Mouse (Mus musculus) B cell, adult 2 months (primary cell): ENCODE measurements around the gene Cttn.

Source experiments
- DNase-seq, 2 experiments: peaks; one replicate each; pipeline ENCODE4 v3.0.0; 2022

Cttn gene

DNA sequence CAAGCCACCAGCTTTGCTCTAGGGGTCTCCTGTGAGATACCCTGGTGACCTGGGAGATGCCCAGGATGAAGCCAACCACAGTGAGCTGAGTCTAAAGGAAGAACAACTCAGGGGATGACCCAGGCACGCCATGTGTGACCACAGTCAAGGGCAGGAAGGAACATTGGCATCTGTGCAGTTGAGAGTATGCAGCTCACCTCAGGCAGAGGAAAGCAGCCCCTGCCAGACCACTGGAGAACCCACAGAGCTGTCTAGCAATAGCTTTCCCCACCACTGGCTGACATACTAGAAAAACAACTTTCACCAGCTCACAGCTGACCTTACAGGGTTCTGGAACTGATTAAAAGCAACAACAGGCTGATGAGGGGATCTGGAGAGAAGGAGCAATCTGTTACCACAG is 22.6 kb downstream of the Cttn start:
- DNase-seq, result no peak

DNA sequence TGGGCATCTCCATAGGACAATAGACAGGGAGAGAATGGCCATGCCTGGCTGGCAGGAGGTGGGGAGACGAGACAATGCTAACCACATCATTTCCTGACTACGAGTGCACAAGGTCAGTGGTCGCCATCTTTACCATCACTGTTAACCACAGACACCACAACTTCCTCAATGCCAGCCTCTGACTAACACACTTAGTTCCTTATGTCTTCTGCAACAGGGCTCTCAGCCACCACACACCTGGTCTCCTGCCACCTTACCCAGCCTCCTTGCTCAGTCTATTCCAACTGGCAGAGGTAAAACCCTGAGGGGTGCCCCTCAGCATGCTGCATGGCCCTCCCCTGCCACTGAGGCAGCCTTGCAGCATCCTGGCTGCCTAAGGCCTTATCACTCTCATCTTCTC is 23.7 kb downstream of the Cttn start:
- DNase-seq, result peak; percentile 66 to 69

DNA sequence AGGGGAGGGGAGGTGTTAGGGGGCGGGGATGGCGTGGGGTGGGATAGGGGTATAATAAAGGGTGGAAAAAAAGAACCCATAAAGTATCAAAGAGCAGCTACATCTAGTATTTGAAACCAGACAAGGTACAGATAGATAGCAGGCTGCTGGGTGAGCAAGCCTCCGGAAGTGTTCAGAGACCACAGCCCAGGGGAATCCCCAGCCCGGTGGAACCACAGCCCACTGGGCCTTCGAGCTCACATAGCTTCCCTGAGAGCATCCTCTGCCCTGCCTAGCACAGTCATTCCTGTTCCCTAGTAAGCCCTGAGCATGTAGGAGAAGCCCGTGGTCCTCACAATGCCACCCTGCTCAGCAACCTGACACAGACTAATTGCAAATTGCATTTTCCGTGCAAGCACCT is 26.0 kb downstream of the Cttn start:
- peak; percentile 80 to 83 for DNase-seq

DNA sequence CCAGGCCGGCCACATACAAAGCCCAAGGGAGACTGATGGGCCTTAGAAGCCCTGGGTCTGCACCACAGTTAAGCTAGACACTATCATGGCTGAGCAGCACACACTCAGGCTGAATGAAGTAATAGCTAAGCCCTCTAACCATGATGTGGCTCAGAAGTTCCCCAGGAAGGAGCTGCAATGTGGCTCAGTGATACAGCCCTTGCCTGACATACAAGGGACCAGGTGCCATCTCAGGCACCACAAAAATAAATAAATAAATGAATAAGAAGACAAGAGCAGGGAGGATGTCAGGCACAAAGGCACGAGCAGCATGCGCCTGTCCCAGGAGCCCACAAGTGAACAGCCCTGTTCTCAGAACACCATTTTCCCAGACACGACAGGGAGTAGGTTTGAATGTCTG is 28.8 kb downstream of the Cttn start:
- no peak for DNase-seq

DNA sequence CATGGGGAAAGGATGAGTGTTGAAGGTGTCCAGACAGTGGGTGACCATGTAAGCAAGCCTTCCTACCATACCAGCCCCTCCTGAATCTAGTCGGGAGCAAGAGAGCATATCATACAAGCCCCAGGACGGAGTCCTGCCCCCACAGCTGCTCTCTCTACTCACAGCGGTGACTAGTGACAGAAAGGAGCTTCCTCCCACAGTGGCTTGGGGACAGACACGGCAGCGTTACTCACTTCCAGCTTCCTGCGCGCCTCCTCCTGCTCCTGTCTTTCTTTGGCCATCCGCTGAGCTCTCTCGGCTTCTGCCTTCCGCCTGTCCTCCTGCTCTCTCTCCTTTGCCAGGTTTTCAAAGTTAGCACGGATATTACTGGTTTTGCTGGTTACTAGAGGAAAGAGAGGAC is 29.3 kb downstream of the Cttn start:
- DNase-seq, result no peak

DNA sequence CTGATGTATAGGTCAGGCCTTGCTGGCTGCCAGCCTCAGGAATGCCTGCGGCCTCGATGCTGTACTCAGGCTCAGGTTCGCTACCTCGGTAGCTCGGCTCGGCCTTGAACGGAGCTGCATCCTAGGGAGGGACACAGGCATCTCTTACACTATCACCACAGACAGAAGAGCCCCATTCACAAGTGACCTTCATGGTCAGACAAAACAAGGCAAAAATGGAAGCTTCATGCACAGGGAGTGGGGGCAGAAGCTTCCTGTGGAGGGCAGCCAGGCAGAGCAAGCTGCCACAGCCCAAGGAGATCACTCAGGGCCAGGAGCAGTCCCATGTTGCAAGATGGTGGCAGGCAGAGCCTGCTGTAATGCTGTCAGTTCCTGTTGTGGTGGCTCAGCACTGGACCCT is 32.0 kb downstream of the Cttn start:
- no peak for DNase-seq

DNA sequence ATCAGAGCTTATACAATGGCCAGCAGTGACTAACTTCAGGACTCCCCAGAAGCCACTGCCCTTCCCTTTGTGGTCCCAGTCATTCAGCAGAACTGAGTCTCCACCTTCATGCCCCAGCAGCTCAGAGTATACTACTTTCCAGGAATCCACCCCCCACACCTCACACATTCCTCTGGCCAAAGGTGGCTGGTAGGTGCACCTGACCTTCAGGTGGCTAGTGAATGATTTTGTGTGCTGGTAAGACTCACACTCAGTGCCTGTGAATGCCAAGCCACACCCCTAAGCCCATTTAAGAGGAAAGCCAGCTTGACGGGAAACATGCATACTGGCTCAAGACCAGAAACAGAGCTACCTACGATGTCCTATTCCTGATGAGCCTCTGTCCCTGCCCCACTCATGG is 37.9 kb downstream of the Cttn start:
- DNase-seq, result no peak

DNA sequence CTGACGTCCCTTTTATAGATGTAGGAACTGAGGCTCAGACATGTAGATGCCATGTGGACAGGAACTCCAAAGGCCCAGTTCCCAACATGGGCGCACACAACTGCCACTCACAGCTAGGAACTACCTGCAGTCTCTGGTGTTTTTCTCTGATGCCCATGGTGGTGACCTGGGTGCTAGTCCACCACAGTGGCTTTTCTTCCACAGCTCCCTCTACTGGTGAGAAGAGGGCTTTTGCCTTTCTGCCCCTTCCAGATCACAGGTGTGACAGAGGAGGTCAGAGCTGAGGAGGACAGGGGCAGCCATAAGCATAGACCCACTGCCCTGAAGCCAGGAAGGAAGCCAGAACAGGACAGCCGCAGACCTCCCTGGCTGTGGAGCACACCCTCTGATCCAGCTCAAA is 43.3 kb downstream of the Cttn start:
- DNase-seq, result peak in 1 of 2 experiments; percentile 38

DNA sequence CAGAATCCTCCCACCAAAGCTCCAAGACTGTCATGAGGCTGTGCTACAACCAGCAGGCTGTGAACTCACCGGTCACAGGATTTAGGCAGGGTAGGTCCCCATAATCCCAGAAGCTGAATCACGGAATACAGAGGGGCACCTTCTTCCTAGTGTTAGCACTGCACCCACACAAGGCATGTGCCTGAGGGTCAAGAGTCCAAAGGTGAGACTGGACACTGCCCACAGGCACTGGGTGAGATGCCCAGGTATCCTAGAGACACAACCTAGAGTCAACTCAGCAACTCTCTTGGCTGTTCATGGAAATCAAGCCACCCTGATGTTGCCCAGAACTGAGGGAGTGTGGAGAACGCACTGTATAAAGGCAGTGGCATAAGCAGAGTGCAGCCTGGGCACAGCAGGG is 44.2 kb downstream of the Cttn start:
- DNase-seq, result no peak

DNA sequence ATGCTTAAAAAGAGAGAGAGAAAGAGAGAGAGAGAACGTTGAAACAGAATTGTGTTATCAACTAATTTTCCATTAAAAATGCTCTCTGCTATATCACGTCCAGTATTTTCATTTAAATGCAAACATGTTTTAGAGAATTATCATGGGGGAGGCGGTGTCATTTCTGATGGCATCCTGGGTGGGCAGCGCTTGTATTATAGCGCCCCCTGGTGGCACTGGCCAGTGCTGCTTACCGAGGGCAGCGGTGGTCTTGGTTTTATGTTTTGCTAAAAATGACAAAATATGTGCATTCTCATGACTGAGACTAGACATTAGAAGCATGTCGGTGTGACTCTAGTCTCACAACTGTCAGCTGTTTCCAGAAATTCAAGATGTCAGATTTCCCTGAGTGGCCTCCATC is 44.9 kb downstream of the Cttn start:
- peak; percentile 72 to 74 for DNase-seq

DNA sequence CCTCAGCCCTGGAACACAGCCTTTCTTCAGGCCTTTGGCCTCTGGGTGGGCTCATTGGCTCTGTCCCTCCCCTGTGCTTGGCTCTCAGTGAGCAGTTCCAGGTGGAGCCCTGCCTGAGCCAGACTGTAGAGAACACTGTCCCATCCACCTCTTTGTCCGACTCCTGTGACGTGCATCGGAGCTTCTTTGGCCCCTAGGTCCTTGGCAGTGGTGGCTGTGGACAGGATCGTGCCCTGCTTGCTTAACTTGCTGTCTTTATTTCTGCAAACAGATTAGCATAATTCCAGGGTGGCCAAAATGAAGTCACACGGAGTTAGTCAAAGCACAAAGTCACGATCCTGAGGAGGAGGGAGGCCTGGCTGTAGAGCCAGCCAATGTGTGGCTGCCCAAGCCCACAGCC is 49.3 kb downstream of the Cttn start:
- DNase-seq, result no peak

DNA sequence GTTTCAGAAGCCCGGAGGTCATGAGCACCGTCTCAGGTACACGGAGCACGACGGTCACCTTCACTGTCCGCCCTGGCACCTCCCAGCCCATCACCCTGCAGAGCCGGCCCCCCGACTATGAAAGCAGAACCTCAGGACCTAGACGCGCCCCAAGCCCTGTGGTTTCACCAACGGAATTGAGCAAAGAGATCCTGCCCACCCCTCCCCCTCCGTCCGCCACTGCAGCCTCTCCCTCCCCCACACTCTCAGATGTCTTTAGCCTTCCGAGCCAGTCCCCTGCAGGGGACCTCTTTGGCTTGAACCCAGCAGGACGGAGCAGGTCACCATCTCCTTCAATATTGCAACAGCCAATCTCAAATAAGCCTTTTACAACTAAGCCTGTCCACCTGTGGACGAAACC is 50.3 kb downstream of the Cttn start:
- DNase-seq, result no peak

DNA sequence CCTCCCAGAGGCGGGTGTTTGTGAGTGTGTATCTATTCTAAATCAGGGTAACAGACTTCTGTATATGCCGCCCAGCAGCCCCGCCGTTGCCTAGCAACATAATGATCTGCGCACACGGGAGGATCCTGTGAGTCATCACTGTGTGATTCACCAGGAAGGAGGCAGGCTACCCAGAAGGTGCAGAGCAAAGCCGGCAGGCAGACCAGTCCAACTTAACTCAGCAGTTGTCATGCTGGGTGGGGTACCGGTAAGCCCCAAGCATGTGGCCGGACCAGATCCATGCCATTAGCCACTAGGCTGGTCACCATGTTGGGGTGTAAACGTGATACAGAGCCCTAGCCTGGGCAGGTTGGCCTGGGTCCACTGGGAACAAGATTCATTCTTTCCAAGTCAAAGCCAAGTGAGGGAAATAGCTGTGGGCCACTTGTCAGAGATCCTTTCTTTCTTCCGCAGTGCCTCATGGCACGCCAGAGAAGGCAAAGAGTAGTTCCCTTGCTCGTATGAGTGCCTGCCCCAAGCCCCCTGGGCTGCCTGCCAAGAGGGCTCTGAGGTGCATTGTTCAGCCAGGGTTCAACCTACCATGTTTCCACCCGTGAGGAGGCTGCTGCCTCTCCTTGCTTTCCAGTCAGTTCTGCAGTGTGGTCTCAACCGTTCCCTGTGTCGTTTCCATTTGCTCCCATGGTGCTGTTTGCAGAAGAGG is 53.0 kb downstream of the Cttn start:
- DNase-seq, result no peak

DNA sequence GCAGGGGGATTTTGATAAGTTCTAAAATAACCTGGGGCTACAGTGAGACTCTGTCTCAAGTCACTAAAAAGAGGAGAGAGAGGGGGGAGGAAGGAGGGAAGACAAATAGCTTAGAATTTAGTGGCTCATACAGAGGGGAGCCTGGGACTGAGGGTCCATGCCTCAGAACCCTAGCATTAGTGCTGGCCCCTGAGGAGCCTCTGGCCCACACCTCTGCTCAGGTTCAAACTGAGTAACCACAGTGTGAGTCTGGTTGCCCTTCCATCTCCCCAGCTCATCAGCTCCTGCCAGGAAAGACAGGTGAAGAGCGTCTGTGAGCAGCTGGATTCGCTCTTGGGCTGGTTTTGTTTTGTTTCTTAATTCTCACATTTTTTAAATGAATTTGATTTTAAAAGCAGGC is 53.6 kb downstream of the Cttn start:
- no peak for DNase-seq

DNA sequence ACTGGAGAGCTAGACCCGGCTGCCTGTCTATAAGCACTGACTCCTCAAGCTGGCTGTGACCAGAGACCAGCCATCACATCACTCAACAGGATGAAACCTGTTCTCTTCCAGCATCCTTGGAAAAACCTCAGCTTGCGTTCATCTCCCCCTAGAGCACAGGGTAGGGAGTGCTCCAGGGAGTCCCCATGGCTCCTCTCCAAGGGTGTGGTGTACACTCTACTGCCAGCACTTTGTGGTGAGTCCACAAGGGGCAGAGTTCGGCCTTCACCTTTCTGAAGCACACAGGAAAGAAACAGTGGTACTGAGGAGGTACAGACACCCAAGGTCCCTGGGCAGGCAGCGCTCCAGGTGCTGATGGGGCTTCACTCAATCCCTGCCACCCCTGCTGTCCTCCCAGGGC is 55.0 kb downstream of the Cttn start:
- no peak for DNase-seq

DNA sequence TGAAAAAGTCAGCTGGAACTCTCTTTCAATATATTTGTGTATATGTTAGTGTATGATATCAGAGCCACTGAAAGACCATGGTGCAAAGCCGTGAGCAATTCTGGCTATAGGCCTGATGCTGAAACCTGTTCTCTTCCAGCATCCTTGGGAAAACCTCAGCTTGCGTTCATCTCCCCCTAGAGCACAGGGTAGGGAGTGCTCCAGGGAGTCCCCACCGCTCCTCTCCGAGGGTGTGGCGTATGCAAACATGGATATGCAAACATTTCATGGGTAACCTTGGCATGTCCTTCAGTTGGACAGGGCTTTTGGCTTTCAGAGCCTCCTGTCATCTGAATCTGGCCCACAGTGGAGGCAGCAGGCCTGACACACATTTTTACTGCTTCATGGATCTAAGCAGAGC is 56.2 kb downstream of the Cttn start:
- no peak for DNase-seq

DNA sequence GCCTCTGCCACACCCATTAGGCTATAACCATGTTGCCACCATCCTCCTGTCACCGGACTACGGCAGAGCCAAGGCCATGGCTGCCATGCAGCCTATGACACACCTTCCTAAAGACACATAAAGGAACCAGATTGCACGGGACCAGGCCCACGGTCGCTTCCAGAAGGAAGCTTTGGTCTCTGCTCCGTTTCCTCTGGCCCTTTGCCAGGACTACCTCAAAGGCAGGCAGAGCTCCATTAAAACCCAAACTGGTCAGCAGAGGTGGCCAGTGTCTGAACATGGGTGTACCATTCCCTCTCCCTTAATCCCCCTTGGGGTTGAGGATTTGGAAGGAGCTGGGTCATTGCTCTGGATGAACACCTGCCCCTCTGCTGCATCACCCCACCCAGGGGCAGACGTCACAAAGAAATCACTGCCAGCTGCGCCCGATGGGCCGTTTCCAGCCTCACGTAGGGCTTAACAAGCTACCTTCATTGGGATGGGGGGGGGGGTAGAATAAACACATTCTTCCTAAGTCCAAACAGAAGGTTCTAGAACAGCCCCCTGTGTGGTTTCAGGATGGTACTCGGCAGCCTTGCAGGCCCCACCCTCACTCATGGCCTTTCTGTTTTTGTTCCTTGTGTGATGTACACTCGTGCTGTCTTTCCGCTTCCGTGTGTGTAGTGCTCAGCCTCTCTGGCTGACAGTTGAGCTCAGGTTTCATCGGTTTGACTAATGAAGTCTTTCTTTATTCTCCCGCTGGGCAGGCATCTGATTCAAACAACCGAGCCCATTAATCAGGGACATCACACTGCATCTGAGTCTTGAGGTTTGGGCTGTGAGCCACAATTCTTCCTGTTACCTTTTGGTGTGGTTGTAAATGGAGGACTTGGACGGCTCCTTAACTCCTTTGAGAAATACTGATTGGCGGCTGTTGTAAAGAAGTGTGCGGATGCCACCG is 58.6 kb downstream of the Cttn start:
- DNase-seq, result no peak

DNA sequence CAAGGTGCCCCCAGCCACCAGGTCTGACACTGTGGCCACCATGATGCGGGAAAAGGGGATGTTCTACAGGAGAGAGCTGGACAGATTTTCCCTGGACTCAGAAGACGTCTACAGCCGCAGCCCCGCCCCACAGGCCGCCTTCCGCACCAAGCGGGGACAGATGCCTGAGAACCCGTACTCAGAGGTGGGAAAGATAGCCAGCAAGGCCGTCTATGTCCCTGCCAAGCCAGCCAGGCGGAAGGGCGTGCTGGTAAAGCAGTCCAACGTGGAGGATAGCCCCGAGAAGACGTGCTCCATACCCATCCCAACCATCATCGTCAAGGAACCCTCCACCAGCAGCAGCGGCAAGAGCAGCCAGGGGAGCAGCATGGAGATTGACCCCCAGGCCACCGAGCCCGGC is 61.1 kb downstream of the Cttn start:
- no peak for DNase-seq

DNA sequence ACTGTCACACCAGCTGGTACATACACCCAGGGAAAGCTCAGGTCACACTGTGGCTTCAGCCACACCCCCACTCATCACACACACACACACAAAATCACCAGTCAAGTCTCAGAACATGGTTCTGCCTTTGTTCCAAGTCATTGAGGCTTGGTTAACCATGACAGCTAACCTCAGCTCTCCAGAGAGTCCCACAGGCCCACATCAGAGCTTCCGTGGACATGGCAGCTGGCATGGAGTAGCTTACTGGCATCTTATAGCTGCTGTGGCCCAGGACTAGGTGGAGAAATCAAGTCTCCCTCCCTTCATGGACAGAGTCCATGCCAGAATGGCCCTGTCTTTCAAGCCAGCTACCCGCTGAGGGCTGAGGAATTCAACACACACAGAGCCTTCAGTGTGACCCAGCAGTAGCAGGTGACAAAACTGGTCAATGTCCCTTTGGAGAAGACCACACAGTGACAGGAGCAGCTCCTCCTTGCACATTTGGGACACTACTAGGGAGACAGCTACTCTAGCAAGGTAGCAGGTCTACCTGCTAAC is 62.3 kb downstream of the Cttn start:
- DNase-seq, result no peak

DNA sequence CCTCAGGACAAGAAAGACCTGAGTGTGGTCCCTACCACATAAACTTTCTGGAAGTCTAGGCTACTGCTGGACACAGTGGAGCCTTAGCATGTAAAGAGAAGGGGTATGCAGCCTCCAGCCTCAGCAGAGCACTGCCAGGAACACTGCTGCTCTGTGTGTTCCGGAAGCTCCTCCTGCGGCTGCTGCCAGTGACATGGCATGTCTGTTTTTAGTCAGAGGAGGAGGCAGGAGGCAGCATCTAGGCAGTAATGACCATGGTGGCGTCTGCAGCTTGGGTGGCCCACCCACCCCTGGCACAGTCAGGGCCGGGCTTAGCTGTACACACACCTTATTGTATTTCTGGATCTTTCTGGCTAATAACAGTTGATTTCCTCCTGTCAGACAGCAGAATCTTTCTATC is 63.1 kb downstream of the Cttn start:
- no peak for DNase-seq

DNA sequence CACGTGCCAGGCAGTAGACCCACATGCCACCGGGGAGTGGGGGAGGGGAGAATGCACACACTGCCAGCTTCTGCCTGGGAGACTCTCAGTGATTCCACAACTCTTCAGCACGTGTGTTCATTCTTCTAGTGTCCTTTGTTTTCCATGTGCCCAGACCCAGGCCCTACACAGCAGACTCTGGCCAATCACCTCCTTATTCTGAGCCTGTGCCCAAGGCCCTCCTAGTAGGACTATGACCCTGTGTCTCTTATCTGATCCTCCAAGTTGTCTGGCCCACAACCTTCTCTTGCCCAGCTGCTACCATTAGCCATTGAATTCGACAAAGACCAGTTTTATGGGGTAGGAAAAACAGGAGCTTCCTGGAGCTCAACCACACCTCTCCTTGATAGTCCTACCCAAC is 68.3 kb downstream of the Cttn start:
- no peak for DNase-seq

DNA sequence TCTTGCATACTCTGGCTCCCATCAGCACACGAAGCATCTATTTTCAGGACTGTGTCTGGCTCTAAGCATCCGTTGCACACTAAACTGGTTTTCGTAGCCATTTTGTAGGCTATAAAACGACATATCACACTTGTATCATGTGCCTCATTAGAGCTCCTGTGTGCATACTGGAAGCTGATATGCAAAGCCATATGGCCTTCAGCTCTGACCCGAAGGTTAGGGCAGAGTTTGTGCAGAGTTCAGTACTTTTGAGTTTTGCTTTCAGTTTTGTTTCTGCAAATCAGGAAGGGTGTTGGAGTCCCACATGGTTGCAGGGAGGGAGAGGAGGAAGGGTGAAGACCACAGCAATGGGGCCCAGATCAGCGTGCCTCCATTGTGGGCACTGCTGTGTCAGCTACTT is 79.1 kb downstream of the Cttn start:
- no peak for DNase-seq

DNA sequence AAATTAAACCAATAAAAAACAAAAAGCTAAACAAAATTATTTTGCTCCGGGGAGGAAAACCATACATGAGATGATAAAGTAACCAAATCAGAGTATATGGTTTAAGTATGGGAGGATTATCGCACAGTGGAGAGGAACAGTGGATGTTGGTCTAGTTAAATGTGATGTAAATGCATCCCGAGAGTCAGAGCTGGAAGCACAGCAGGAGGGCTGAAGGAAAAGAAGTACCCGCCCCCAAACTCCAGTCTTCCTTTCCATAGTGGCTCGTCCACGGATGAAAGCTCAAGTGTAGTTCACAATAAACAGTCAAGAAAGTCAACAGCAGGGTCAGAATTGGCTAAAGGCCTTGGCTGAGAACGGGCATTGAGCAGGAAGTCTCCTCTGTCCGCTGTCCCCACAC is 80.1 kb downstream of the Cttn start:
- no peak for DNase-seq

DNA sequence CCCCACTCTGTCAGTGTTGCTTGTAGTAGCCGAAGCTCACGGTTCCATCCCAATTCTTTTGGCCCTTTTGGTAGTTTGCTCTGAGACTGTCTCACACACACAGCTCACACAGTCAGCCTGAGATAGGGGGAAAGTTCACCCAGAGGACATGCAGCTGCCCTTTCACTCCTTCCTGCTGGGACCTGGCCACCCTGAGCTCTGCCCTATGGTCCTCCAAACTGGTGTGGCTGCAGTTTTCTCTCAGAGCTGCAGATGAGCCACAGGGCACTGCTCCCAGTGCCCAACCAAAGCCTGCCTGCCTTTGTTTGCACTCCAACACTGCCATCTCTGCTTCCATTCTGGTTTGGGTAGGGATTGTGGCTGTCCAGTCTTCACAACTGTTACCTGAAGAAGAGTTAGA is 81.1 kb downstream of the Cttn start:
- no peak for DNase-seq
